Mouse (Mus musculus): Measurements from ENCODE around the gene Ccdc124. TPM values are rescaled to one million over a fixed set of nuclear protein-coding genes. Genes with fewer than 3 reads are reported as not detected.
"Not testable (repeated sequence)": the region's sequence is repeated elsewhere in the genome, so short reads cannot be mapped to it uniquely, and the experiment has no call there.

The Ccdc124 gene
- polyA plus RNA-seq, 1 experiment from 2014 or later = 155 TPM

DNA sequence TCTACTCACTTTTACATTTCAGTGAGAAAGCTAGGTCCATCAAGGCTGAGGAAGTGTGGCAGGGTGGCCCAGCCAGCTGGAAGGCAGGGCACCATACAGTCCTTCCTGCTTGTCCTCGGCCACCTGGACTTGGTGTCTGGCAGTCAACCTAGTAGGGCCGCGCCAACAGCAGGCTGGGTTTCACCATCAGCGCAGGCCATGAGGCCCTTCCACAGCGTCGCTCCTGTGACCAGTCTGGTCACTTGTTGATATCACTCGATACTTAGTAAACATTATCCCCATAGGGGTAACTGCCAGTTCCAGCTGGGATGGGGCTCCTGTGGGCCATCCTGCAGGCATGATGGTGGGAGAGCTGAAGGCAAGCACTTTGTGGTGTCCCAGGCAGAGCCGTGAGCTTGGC is 42.2 kb downstream of the Ccdc124 start:
- Histone ChIP-seq H3K27ac (ENCODE audit: low read depth, low read length) (no peak overlapping the region), H3K27me3 (ENCODE audit: control insufficient read depth, insufficient read depth, low read length) (no peaks in the 10 kb centered on the region), H3K36me3 (ENCODE audit: control insufficient read depth, insufficient read depth, low read length) (peaks cover 4% of the 10 kb centered on the region; the same call in 1 of the 2 replicates), H3K9ac (ENCODE audit: low read length) (no peak overlapping the region), H3K4me3 (ENCODE audit: low read depth, low read length) (no peak overlapping the region), H3K4me1 (ENCODE audit: control insufficient read depth, insufficient read depth, low read length) (no peaks in the 10 kb centered on the region), H3K9me3 (ENCODE audit: control insufficient read depth, low read length) (0 out of 2 replicates have a peak, but pooled peaks cover 3% of the 10 kb centered on the region), H3K4me2 (ENCODE audit: low read depth) (no peak overlapping the region)
- DNase-seq (ENCODE audit: low spot score) = no peak
- WGBS = 88% methylated on average over 8 of the region's 8 CpGs
- ATAC-seq (ENCODE audit: insufficient read depth, low FRiP score, low TSS enrichment) = no peak

DNA sequence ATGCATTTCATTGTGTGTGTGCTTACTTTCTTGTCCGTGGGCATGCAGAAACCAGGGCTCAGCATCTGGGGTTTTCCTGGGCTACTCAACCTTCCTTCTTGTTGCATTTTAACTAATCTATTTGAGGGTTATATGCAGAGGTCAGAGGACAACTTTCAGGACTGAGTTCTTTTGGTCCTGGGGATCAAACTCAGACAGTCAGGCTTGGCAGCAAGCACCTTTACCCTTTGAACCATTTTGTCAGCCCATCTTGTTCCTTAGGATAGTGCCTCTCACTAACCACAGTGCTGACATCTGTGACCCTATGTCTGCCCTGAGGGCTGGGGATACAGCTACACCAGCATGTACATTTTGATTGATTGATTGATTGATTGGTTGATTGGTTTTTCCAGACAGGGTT is 45.9 kb downstream of the Ccdc124 start:
- Histone ChIP-seq H3K9ac (ENCODE audit: low read length) (no peak overlapping the region), H3K4me3 (ENCODE audit: low read depth, low read length) (no peak overlapping the region), H3K27ac (ENCODE audit: low read depth, low read length) (no peak overlapping the region), H3K27me3 (ENCODE audit: control insufficient read depth, insufficient read depth, low read length) (no peaks in the 10 kb centered on the region), H3K4me1 (ENCODE audit: control insufficient read depth, insufficient read depth, low read length) (no peaks in the 10 kb centered on the region), H3K36me3 (ENCODE audit: control insufficient read depth, insufficient read depth, low read length) (no peaks in the 10 kb centered on the region), H3K4me2 (ENCODE audit: low read depth) (no peak overlapping the region), H3K9me3 (ENCODE audit: control insufficient read depth, low read length) (0 out of 2 replicates have a peak, but pooled peaks cover 3% of the 10 kb centered on the region)
- no peak for ATAC-seq (ENCODE audit: insufficient read depth, low FRiP score, low TSS enrichment)
- no peak for DNase-seq (ENCODE audit: low spot score)
- WGBS = 94% methylated on average over 1 of the region's 1 CpGs

DNA sequence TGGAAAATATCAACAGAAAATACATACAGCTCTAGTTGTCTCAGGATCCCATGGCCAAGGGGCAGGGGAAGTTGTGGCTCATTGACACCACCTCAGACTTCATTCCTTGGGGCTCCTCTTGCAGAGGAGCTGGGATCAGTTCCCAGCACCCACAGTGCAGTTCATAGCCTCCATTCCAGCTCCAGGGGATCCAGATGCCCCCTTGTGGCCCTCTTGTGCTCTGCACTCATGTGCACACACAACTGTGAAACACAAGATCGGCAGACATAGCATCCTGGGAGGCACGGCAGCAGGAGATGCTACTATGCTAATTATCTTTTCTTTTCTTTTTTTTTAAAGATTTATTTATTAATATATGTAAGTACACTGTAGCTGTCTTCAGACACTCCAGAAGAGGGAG is 46.7 kb downstream of the Ccdc124 start:
- no peak for DNase-seq (ENCODE audit: low spot score)
- 95% methylated on average over 2 of the region's 2 CpGs for WGBS

DNA sequence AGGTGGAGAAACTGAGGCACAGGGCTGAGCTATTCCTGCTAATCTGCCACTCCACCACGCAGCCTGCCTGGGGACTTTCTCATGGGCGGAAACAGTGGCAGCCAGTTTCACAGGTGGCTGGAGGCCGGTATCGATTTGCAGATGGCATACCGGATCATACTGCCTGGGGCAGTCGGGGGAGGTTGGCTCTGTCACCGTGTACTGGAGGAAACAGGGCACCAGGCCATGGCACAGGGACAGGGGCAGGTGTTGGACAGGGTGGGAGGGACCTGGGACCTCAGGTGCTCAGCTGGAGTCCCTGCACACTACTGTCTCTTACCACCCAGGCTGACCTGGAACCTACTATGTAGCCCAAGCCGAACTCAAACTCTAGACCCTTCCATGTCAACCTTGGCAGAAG is 47.9 kb downstream of the Ccdc124 start:
- no peak for DNase-seq (ENCODE audit: low spot score)
- Histone ChIP-seq H3K4me2 (ENCODE audit: low read depth) (no peak overlapping the region), H3K27me3 (ENCODE audit: control insufficient read depth, insufficient read depth, low read length) (no peaks in the 10 kb centered on the region), H3K9ac (ENCODE audit: low read length) (no peak overlapping the region), H3K9me3 (ENCODE audit: control insufficient read depth, low read length) (0 out of 2 replicates have a peak, but pooled peaks cover 3% of the 10 kb centered on the region), H3K27ac (ENCODE audit: low read depth, low read length) (no peak overlapping the region), H3K36me3 (ENCODE audit: control insufficient read depth, insufficient read depth, low read length) (no peaks in the 10 kb centered on the region), H3K4me1 (ENCODE audit: control insufficient read depth, insufficient read depth, low read length) (no peaks in the 10 kb centered on the region), H3K4me3 (ENCODE audit: low read depth, low read length) (no peak overlapping the region)
- no peak for ATAC-seq (ENCODE audit: insufficient read depth, low FRiP score, low TSS enrichment)
- WGBS = 85% methylated on average over 8 of the region's 8 CpGs

More for the DNA sequence above, 46.7 kb downstream of the Ccdc124 start:
- no peaks in the 10 kb centered on the region for H3K36me3 ChIP-seq (ENCODE audit: control insufficient read depth, insufficient read depth, low read length)
- no peaks in the 10 kb centered on the region for H3K4me1 ChIP-seq (ENCODE audit: control insufficient read depth, insufficient read depth, low read length)
- H3K9ac ChIP-seq (ENCODE audit: low read length) = no peak overlapping the region
- no peak overlapping the region for H3K4me3 ChIP-seq (ENCODE audit: low read depth, low read length)
- no peak overlapping the region for H3K4me2 ChIP-seq (ENCODE audit: low read depth)
- H3K27me3 ChIP-seq (ENCODE audit: control insufficient read depth, insufficient read depth, low read length) = no peaks in the 10 kb centered on the region
- ATAC-seq (ENCODE audit: insufficient read depth, low FRiP score, low TSS enrichment) = no peak
- 0 out of 2 replicates have a peak, but pooled peaks cover 3% of the 10 kb centered on the region for H3K9me3 ChIP-seq (ENCODE audit: control insufficient read depth, low read length)
- no peak overlapping the region for H3K27ac ChIP-seq (ENCODE audit: low read depth, low read length)

DNA sequence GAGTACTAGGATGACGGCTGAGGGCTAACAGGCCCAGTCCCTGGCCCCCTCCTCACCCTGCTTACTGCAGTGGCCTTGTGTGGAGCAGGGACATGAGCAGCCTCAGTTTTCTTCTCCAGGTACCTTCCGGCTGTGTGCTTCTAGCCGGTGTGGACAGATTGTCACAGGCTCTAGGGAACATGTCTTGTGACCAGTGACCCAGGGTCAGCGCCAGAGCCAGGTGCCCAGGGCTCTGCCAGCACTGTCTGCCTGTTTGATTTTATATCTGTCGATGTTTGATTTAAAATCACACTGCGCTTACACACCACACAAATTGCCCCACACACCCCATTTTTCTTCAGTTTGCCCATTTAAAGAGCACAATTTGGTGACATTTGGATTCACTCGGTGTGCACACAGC is 49.9 kb downstream of the Ccdc124 start:
- no peaks in the 10 kb centered on the region for H3K36me3 ChIP-seq (ENCODE audit: control insufficient read depth, insufficient read depth, low read length)
- H3K9me3 ChIP-seq (ENCODE audit: control insufficient read depth, low read length) = 0 out of 2 replicates have a peak, but pooled peaks cover 3% of the 10 kb centered on the region
- WGBS = 90% methylated on average over 7 of the region's 7 CpGs
- H3K9ac ChIP-seq (ENCODE audit: low read length) = no peak overlapping the region
- H3K27ac ChIP-seq (ENCODE audit: low read depth, low read length) = no peak overlapping the region
- H3K27me3 ChIP-seq (ENCODE audit: control insufficient read depth, insufficient read depth, low read length) = 0 out of 2 replicates have a peak, but pooled peaks cover 3% of the 10 kb centered on the region
- H3K4me2 ChIP-seq (ENCODE audit: low read depth) = no peak overlapping the region
- H3K4me3 ChIP-seq (ENCODE audit: low read depth, low read length) = no peak overlapping the region
- DNase-seq (ENCODE audit: low spot score) (no peak), ATAC-seq (ENCODE audit: insufficient read depth, low FRiP score, low TSS enrichment) (no peak)
- H3K4me1 ChIP-seq (ENCODE audit: control insufficient read depth, insufficient read depth, low read length) = no peaks in the 10 kb centered on the region

DNA sequence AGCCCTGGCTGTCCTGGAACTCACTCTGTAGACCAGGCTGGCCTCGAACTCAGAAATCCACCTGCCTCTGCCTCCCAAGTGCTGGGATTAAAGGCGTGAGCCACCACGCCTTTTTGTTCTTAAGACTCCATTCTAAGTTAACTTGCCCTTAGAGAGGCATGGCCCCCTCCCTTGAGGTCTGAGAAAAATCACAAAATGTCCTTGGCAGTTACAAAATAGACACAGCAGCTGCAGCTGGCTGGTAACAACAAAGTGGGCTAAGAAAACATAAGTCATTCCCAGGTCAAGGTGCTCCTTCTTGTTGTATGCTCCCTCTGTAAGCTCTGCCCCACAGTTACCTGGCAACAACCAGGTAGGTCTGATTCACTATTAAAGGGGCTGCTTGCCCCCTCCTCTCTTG is 51.1 kb downstream of the Ccdc124 start:
- H3K4me1 ChIP-seq (ENCODE audit: control insufficient read depth, insufficient read depth, low read length); H3K27me3 ChIP-seq (ENCODE audit: control insufficient read depth, insufficient read depth, low read length); ATAC-seq (ENCODE audit: insufficient read depth, low FRiP score, low TSS enrichment); DNase-seq (ENCODE audit: low spot score); H3K9ac ChIP-seq (ENCODE audit: low read length); H3K27ac ChIP-seq (ENCODE audit: low read depth, low read length); H3K4me3 ChIP-seq (ENCODE audit: low read depth, low read length); H3K36me3 ChIP-seq (ENCODE audit: control insufficient read depth, insufficient read depth, low read length); H3K9me3 ChIP-seq (ENCODE audit: control insufficient read depth, low read length); H3K4me2 ChIP-seq (ENCODE audit: low read depth): not testable (repeated sequence)
- WGBS = 85% methylated on average over 3 of the region's 3 CpGs

DNA sequence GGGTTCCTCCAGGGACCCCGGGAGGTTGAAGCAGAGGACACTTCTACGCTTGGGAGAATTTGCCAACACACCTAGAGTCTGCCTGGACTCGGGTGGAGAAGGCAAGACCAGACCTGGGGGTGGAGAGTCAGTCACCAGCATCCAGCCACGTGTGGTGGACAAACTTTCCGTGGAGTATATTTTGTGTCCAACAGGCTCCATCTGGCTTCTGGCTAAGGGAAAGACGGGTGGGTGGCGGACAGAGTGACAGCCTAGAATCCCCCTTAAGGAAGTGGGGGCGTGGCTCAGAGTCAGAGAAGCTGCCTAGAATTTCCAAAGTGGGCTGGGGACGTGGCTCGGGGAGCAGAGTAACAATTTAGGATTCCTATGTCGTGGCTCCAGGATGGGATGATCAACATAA is 51.7 kb downstream of the Ccdc124 start:
- Histone ChIP-seq H3K9ac (ENCODE audit: low read length) (no peak overlapping the region), H3K27me3 (ENCODE audit: control insufficient read depth, insufficient read depth, low read length) (peaks cover 7% of the 10 kb centered on the region; the same call in 1 of the 2 replicates), H3K9me3 (ENCODE audit: control insufficient read depth, low read length) (0 out of 2 replicates have a peak, but pooled peaks cover 2% of the 10 kb centered on the region), H3K36me3 (ENCODE audit: control insufficient read depth, insufficient read depth, low read length) (no peaks in the 10 kb centered on the region), H3K4me2 (ENCODE audit: low read depth) (no peak overlapping the region), H3K4me1 (ENCODE audit: control insufficient read depth, insufficient read depth, low read length) (no peaks in the 10 kb centered on the region), H3K4me3 (ENCODE audit: low read depth, low read length) (no peak overlapping the region), H3K27ac (ENCODE audit: low read depth, low read length) (no peak overlapping the region)
- ATAC-seq (ENCODE audit: insufficient read depth, low FRiP score, low TSS enrichment) = no peak
- no peak for DNase-seq (ENCODE audit: low spot score)
- WGBS = 48% methylated on average over 11 of the region's 11 CpGs

DNA sequence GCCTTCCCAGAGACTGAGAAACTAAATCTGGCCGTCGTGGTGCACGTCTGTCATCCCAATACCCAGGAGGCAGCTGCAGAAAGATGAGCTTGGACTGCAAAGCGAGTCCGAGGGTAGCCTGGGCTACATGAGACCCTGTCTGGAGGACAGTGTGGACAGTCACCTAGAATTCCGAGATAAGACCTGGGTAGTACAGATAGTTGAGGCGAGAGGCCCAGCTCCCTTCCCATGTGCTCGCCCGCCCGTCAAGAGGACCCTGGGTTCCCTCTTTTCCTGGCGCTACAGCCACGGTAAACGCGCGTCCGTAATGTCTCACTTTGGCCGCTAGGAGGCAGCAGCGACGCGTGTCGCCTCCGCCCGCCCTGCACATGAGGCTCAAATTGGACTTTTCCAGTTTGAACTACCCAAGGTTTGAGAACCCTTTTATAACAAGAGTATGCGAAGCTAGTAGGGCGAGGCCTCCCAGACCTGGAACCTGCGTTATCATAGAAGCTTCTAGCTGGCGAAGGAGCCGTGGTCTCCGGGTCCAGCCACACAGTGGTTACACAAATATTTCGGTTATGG is 52.3 kb downstream of the Ccdc124 start:
- 17% methylated on average over 30 of the region's 30 CpGs for WGBS
- Histone ChIP-seq H3K9me3 (ENCODE audit: control insufficient read depth, low read length) (no peaks in the 10 kb centered on the region), H3K27ac (ENCODE audit: low read depth, low read length) (no peak overlapping the region), H3K36me3 (ENCODE audit: control insufficient read depth, insufficient read depth, low read length) (no peaks in the 10 kb centered on the region), H3K4me1 (ENCODE audit: control insufficient read depth, insufficient read depth, low read length) (no peaks in the 10 kb centered on the region), H3K4me3 (ENCODE audit: low read depth, low read length) (no peak overlapping the region), H3K27me3 (ENCODE audit: control insufficient read depth, insufficient read depth, low read length) (peaks cover 11% of the 10 kb centered on the region), H3K9ac (ENCODE audit: low read length) (no peak overlapping the region), H3K4me2 (ENCODE audit: low read depth) (no peak overlapping the region)
- DNase-seq (ENCODE audit: low spot score) (peak; percentile 83), ATAC-seq (ENCODE audit: insufficient read depth, low FRiP score, low TSS enrichment) (0 out of 2 replicates have a peak, but pooled peaks have one; percentile 13)
